Mouse (Mus musculus) T-cell, adult 2 months (primary cell): ENCODE results near the gene Agk.

Experiments used
- DNase-seq: peaks from one replicate; pipeline ENCODE4 v3.0.0; 2022; ENCODE audit warnings: low spot score

Agk gene

DNA sequence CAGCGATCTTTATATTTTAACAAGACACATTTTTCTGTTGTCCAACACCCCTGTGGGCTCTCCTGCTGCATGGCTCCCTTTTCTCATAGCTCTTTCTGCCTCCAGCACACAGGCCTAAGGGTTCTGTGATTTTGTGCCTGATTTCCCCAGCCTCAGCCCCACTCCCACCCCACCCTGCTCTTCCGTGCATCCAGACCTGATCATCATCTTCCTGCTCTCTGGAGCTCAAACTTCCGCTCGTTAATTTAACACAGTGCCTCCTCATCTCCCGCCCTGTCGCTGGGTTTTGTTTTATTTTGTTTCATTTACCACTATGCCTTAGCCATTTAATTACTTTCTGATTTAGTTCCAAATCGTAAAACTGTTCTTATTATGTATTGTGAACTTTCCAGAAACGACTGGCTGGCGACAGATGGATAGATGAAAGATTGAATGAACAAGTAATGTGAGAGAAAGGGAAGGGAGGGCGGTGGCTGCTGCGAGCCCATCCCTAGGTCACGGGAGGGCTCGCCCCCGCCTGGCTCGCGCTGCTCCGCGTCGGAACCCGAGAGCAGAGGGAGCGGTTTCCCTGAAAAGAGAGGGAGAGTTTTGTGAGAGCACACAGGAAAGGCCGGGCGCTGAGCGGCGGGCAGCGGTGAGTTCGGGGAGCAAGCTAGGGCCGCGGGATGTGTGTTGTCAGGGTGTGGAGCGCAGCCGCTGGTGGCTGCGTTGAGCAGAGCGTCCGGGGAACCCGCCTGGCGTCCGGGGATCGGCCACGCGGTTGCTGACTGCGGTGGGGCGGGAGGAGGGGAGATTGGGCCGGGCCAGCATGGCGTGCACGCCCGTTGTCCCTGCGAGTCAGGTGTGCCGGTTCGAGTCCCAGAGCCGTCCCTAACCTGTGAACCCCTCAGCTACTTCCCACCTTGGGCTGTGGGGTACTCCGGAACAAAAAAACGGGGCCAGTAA lies at the start of gene Agk:
Gene Agk (plus strand): TSS at position 276 of the 945 bp plus-strand sequence.
- DNase-seq, result peak; percentile 82

DNA sequence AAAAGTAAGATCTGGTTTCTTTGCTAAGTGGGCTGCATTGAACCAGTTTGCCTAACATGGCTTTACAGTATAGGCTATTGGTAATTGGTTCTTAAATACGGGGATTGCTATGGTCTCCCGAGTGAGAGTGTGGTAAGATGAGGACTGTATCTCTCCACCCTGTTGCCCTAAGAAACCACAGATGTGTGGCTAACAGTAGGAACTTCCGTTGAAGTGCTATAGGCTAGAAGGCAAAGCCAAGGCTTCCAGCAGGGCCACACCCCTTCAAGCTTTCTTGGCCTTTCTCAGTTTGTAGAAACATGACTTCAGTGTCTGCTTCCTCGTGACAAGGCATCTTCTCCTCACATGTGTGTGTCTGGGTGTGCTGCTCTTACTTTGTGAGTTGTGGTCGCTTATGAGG lies 24.3 kb upstream of the Agk start:
- DNase-seq, result no peak

DNA sequence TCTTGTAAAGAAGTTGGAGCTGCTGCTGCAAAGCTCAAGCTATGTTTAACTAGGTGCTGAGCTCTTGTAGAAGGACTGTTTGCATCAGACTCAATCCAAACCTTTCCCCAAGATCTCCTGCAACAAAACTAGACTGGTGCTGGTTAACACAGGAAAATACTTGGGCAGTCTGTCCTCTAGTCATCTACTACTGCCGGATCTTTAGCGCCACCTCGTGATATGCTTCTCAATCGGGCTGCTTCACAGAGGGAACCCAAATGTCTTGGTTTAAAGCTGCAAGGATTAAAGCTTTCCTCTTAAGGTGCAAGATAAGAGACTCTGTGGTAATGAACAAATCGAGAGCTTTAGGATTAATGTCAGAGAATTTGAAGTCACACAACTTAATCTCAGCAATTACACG lies 21.6 kb upstream of the Agk start:
- DNase-seq, result no peak

DNA sequence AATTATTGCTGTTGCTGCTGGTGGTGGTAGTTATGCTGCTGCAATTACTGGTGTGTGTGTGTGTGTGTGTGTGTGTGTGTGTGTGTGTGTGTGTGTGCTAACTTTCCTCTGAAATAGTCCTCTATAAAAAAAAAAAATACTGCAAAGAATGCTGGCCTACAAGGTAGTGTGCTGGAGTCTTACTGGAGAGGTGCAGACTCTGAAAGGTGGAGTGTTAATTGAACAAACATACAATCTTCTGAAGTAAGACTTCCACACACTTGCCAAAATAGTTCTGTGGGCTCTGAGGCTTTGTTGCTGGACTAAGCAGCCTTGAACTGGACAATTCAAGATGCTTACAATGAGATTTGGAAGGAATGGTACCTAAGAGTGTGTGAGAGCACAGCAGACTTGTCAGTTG lies 20.0 kb upstream of the Agk start:
- DNase-seq, result no peak

DNA sequence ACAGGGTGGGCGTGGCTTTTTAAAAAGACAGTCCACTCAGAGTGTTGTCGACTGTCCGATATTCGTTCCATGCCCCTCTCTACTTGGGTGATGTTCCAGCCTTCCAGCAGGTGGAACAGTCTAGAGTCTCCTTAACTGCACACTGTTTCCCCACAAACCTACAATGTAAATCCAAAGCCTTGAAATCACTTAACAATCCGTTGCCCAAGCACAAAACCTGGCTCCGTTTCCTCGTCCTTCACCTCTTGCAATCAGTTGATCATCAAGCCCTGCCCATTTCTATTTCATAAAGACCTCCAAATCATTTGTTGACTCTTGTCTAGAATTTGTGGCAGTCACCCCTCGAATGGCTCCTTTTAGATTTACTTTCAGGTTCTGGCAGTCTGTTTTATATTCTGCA lies 1.4 kb downstream of the Agk start:
- no peak for DNase-seq

DNA sequence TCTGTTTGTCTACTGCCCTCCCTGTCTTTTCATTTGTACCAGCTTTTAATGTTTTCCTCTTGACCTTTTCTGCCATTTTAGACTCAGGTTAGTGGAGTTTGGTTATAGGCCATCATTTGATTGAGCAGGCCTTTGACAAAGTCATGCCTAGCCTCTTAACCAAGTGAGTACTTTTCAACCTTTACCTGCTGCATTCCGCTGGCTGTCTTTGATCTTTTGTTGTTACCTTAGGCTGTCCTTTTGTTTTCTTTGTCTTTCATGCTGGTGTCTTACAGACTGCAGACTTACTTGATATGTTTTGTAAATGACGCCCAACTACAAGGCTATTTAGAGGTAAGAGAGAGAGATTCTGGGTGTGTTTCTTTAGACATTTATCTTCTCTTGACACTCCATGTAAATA lies 8.5 kb downstream of the Agk start:
- no peak for DNase-seq

DNA sequence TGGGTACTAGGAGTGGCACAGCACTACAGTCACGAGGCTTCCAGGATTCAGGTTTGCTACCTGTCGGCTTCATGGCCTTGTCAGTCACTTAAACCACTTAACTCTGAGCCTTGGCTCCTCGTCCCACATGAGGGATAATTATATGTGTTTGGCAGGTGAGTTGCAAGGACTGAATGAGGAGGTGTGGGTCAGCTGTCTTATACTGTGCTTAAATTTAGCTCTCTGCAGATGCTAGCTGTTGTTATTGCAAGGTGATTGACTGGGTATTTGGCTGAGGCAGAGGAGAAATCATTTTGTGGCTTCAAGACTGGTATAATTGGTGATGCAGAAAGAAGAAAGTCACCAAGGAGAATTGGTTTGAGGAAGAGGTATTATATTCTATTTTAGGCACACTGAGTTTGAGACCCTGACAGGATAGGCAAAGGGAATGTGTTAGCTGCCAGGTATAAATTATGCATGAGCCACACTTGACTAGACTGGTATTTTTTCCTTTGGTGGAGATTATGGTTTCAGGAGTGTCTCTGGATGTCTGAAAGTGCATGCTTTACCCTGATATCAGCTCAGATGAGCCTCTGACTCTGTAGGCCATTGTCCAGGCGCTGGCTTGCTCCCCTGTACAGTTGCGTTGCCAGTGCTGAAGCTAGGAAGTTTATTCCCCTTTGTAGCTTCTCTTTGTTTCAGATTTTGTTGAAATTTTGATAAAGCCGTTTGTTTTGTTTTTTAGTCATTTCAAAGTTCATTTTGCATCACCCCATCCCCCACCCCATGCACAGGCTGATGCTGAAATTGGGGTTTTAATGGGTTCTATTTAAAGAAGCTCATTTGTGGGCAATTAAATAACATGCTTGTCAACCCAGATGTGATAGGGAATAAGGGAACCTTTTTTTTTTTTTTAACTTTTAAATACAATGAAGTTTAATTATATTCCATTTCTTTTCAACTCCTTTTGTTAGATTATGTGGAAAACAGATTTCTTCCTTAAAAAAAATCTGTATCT lies 12.1 kb downstream of the Agk start:
- DNase-seq, result no peak

DNA sequence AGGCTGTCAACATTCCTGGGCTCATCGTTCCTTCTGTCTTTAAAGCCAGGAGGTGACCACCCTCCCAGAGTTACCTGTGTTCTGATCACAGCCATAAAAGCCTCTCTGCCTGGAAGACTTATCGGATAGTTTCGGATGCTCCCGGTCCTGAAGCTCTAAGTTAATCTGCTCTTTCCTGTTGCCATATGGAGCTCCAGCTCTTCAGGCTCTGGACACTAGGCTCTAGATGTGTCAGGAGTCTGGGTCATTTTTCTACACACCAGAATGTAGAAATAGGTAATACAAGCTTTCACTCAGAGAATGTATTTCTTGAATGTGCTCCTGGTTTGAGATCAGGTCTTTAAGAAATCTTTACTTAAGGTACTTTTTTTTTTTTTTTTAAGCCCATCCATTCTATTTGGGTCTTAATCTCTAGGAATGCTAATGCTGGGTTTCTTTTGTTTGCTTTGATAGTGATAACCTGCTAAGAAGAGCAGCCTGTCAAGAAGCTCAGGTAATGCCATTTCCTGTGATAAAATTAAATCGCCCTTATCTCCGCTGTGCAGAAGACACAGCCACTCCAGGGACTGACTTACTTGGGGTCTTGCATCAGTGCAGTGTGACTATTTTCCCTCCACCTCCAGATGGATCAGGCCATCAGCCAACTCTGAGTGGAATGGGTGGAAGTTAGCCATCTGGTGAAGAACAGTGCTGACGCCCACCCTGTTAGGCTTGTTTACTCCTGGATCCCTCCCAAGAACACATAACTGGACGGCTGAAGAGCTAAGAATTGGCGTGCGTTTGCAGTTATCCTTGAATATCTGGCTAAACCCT lies 22.2 kb downstream of the Agk start:
- no peak for DNase-seq

DNA sequence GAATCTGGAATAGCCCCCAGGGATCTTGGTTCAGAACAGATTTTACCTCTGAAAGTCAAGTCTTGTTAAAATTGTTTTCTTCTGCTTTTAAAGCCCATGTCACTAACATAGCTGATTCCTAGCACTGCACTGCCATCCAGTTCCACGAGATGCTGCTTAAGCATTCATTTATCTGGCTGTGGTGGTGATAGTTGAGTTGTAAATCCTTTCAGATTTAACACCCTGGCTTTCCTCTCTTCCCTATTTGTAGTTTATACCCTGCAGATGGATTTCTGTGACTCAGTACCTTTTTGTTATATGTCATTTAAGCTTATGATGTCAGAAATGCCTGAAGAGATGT lies 22.8 kb downstream of the Agk start:
- no peak for DNase-seq

DNA sequence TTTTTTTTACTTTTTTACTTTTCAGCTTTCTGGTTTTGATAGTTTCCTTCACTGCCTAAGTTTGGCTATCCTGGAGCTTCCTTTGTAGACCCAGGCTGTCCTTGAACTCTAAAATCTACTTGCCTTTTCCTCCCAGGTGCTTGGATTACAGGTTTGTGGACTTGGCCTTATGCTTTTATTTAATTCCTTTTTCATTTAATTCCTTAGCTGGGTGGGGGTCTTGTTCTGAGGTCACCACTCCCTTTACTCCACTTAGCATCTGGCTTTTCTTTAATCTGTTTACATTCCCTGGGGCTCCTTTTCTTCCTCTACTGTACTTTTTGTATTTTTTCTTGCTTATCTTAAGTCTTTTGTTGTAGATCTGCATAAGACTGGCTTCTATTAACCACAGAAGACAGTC lies 25.1 kb downstream of the Agk start:
- no peak for DNase-seq

DNA sequence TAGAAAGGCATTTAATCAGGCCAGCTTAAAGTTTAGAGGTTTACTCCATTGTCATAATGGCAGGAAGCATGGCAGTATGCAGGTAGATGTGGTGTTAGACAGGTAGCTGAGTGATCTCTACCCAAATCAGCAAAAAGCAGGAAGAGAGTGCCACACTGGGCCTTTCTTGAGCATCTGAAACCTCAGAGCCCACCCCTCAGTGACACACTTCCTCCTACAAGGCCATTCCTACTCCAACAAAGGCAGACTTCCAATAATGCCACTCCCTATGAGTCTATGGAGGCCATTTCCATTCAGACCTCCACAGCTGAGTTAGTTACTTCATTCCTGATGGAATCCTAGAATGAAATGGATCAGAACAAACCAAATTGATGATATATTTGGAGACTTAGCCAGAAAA lies 25.9 kb downstream of the Agk start:
- DNase-seq, result no peak

DNA sequence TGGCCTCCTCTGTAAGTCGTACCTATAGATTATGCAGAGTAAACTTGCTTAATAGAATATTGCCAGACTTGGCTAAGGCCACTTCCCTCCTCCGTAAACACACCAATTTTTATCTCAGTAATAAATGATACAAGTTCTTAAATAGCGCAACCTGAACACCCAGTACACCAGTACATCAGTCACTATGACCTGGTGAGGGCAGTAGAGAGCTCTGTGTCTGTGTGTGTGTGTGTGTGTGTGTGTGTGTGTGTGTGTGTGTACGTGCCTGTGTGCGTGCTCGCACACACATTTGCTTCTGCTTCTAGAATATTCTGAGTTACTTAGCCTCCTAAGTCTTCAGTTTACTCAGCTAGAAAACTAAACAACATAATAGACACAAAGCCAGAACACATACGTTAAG lies 28.4 kb downstream of the Agk start:
- no peak for DNase-seq

DNA sequence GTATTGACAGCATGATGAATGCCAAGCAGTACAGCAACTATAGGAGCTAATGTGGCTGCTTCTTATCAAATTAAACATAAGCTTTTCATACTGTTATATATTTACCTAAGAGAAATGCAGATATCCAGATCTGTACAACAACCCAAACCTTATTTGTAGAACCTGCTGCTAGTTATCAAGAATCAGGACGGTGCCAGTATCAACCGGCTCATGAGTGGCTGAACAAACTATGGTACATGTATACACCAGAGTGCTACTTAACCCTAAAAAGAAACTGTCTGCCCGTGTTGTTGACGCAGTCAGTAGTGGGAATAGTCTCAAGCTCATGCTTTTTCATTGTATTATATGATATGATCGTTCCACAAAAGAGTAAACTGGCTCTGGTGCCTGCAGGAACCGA lies 46.1 kb downstream of the Agk start:
- no peak for DNase-seq

DNA sequence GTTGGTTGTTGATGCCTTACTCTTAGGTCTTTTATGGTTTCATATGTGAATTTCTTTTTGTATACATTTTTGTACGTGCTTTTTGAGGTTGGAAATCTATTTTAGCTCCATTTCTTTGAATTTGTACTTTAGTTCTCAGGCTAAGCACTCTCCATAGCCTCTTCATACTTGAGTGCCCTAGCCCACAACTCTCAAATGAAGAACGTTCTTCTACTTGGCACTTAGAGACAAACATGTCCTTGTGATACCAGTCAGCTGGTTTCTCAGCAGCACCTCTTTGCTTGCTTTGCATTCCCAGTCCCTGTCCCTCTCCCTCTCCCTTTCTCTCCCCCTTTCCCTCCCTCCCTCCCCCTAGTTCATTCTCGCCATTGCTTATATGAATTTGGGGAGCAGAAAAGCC lies 55.2 kb downstream of the Agk start:
- DNase-seq, result no peak

DNA sequence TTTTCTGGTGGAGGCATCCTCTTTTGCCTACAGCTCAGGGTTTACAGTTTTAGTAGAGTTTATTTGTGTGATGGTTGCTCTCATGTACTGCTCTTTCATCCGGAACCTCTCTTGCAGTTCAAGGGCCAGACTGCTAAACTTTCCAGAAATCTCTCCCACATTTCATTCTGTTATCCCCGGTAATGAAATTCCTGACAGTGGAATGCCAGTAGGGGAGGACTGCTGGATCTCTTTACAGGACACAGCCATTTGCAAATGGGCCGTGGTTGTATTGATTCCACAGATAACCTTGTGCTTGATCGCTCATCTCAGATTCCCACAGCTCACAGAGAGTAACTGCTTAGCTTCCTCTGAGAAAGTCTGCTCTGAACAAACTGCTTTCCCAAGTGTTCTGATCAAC lies 56.9 kb downstream of the Agk start:
- DNase-seq, result no peak

DNA sequence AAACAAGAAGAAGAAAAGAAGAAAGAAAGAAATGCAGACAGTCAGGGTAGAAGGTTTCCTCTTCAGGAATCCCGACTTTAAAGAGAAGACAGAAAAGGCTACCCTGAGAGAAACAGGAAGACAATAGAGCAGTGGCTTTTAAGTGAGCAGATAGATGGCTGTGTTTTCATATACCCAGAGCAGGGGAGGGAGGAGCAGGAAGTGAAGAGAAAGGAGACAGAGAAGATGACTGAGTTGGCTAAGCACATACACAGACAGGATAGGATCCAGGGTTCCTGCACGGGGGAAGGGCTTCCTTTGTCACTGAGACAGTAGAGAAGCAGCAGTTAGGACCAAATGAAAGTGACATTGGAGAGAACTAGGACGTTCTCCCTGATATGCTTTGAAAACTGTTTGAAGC lies 60.7 kb downstream of the Agk start:
- DNase-seq, result peak; percentile 38

DNA sequence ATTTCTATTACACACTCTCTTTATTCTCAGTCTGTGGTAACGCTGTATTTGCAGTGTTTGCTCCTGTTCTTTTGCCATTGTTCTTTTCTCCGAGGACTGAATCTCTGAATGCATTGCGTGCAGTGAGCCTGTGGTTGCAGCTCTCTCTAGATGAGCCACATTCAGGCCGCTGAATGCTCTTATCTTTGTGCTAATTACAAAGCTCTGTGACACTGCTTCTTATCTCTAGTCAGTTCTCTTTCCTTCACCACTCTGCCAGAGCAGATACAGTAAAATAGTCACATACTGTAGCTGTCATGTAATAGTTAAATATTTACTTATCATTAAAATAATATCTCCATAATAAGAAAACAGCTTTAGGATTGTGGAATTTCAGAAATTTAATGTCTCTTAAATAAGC lies 63.7 kb downstream of the Agk start:
- no peak for DNase-seq

DNA sequence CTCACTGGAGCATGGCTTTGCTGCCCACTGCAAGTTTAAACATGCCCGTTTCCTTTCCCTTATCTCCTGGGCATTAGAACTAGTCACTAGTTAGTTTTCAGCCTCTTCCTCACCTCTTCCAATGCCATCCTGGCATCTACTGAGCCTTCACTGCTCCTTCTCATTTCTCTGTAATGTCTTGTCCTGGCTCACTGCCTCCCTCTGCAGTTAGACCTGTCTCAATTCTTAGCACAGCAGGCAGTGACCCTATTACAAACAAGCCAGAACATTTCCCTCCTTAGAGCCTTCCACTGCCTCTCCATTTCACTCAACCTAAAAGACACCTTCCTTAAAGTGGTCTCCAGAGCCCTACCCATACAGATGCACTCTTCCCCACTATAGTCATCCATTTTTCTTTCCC lies 66.0 kb downstream of the Agk start:
- no peak for DNase-seq

DNA sequence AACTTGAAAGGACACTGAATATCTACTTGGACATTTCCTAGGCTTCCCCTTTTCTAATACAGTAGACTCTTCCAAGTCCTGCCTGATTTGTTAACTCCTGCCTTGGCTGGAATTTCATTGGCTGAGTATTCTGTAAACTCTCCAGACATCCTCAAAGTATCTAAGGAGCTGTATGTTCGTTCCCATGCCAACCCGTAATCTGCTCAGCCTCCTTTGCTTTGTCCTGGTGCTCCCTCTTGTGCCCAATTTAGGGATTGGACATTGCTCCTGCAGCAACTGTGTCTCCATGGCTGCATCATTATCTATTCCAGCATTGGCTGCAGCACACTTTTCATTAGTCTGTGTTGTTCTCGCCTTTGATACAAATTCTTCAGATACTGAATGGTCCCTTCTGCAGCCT lies 68.2 kb downstream of the Agk start:
- DNase-seq, result peak; percentile 7

DNA sequence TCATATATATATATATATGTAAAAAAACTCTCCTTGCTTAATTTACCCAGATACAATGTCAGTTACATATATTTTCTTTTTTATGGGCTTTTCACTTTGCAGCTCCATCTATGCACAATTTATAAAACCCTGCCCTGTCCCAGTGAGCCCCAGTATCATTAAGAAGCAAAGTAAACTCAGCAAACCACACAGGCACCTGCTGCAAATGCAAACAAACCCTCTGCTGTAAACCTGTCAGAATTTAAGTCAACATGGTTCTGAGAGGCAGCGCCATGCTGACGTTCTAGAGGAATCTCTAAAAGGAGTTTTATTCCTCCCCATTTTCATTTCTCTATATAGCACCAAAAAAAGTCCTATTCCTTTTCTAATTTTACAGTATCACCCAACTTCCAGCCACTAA lies 77.1 kb downstream of the Agk start:
- DNase-seq, result no peak

DNA sequence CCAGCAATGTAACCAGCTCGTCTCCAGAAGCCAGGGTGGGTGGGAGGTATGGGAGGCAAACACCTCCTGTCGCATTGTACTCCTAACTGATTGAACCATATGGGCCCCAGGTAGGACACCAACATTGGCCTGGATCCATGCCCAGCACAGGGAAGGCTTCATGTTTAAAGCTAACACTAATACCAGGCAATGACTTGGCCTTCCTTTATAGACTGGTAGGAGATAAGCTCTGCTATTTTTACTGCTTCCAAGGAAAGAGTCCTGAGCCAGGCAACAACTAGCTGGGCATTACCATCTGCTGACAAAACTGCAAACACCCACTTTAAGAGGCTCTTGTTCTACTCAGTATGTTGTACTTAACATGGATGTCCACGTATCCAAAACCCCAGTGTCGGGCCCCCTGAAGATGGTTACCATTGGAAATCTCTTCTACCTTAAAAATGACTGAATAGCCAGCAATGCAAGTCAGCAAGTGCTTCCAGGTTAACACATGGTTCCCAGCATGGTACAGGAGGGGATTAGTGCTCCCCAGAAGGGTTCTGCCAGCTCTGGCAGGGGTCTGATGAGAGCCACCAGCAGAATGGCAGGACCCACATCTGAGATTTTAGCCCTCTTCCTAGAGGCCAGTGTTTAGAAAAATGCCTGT lies 78.8 kb downstream of the Agk start:
- DNase-seq, result no peak

DNA sequence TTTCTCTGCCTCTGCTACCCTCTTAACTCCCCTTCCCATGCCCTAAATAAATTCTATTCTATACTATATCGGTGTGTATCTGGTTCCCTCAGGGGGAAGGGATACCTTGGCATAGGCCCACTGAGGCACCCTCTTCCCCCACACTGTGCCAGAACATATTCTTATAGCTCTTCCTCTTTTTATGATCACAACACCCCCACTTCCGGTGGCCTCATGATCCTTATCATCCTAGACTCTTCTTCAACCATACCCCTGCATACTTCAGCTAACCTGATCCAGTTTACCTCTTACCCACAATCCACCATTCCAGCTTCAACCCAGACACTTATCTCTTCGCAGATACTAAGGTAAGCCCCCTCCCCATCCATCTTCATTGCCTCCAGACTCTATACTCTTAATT lies 86.1 kb downstream of the Agk start:
- DNase-seq, result no peak
